ENCODE assay signal across 8 mouse cellular contexts in genomic region chr4:108117924-108118876, GRCm38 (mm10). TPM values are rescaled to one million over a fixed set of nuclear protein-coding genes. Genes with fewer than 3 reads are reported as not detected.
A peak's percentile ranks its signal among the peaks of the same experiment; 100 is the strongest.
DNase-seq lines count a peak whose midpoint lies in the region; ATAC-seq and TF ChIP-seq lines count a peak whose summit lies in the region.

No protein-coding gene starts in this region.

- TF ChIP-seq RAD21 in CH12.LX (IDR thresholded peaks at IDR 0.05; ENCODE audit: low read depth, low read length), result no peak

- peak; percentile 35; the same call in 1 of the 2 replicates for TF ChIP-seq EP300 in CH12.LX (IDR thresholded peaks at IDR 0.05; ENCODE audit: low read length)
- TF ChIP-seq EP300 in liver, postnatal 0 days (IDR thresholded peaks at IDR 0.05; ENCODE audit: low read depth), result no peak

- intact Hi-C loops in heart, postnatal 10 days (cut with DNase I), result loop anchor here (5.0 kb wide), 2 partner anchors 46 to 176 kb away; no protein-coding TSS in a partner anchor

- peak overlapping the region; percentile 68 for H3K9ac ChIP-seq in CH12.LX (ENCODE audit: insufficient read depth, low read depth)
- peak overlapping the region; percentile 62 for H3K9ac ChIP-seq in forebrain, embryonic 12.5 days
- H3K9ac ChIP-seq in liver, postnatal 0 days (replicated peaks), result peak overlapping the region; percentile 67
- peak overlapping the region; percentile 56 for H3K9ac ChIP-seq in neural tube, embryonic 14.5 days (replicated peaks; ENCODE audit: low read depth, low read length)

- H3K36me3 ChIP-seq in CH12.LX (replicated peaks in 1 of 2; ENCODE audit: control insufficient read depth in 1 of 2, insufficient read depth in 1 of 2, low read length in 1 of 2), result no peaks in the 10 kb centered on the region
- no peaks in the 10 kb centered on the region for H3K36me3 ChIP-seq in forebrain, embryonic 12.5 days (replicated peaks)
- H3K36me3 ChIP-seq in liver, postnatal 0 days (replicated peaks; ENCODE audit: insufficient read depth, low read length), result no peaks in the 10 kb centered on the region
- no peaks in the 10 kb centered on the region for H3K36me3 ChIP-seq in neural tube, embryonic 14.5 days (ENCODE audit: control insufficient read depth, insufficient read depth, low read length)

- TF ChIP-seq POLR2A in CH12.LX (IDR thresholded peaks at IDR 0.05; ENCODE audit: low read depth, low read length), result peak; percentile 79

- H3K27me3 ChIP-seq in CH12.LX (replicated peaks), result no peaks in the 10 kb centered on the region
- no peaks in the 10 kb centered on the region for H3K27me3 ChIP-seq in forebrain, embryonic 12.5 days
- no peaks in the 10 kb centered on the region for H3K27me3 ChIP-seq in liver, postnatal 0 days (ENCODE audit: insufficient read depth, low read length)
- H3K27me3 ChIP-seq in neural tube, embryonic 14.5 days (ENCODE audit: control insufficient read depth, insufficient read depth, low read length), result no peaks in the 10 kb centered on the region

- DNase-seq in CH12.LX (ENCODE audit: extremely low read depth), result peak; percentile 98
- DNase-seq in c-Kit-positive CD71-positive TER-119-negative erythroid progenitor cells, embryonic 14.5 days (ENCODE audit: low read depth), result peak; percentile 87
- peak; percentile 95 to 96 for DNase-seq in heart, postnatal 10 days
- peak; percentile 85 for DNase-seq in large intestine, adult 2 months (ENCODE audit: low read depth, low spot score)
- peak; percentile 96 for DNase-seq in liver, postnatal 0 days
- peak; percentile 98 for DNase-seq in testis, postnatal 10 days (ENCODE audit: low spot score)

- no peaks in the 10 kb centered on the region; the same call in 1 of the 2 replicates for H3K79me2 ChIP-seq in CH12.LX (replicated peaks; ENCODE audit: control insufficient read depth, extremely low read depth, insufficient read depth, poor library complexity, severe bottlenecking)

- WGBS in forebrain, embryonic 12.5 days, result 17% methylated on average over 45 of the region's 45 CpGs
- WGBS in large intestine, adult 2 months, result 11% methylated on average over 45 of the region's 45 CpGs
- 8% methylated on average over 43 of the region's 45 CpGs for WGBS in liver, postnatal 0 days (ENCODE audit: insufficient replicate concordance)
- WGBS in neural tube, embryonic 14.5 days, result 12% methylated on average over 43 of the region's 45 CpGs

- H3K4me3 ChIP-seq in CH12.LX (replicated peaks in 1 of 3; ENCODE audit: low read depth in 2 of 3, low read length in 2 of 3, poor library complexity in 1 of 3), result peak overlapping the region; percentile 73 to 76 (median 75)
- peak overlapping the region; percentile 64 for H3K4me3 ChIP-seq in forebrain, embryonic 12.5 days (replicated peaks)
- peak overlapping the region; percentile 68 for H3K4me3 ChIP-seq in liver, postnatal 0 days (ENCODE audit: low read depth, low read length)
- H3K4me3 ChIP-seq in neural tube, embryonic 14.5 days (ENCODE audit: low read depth, low read length), result peak overlapping the region; percentile 52

- TF ChIP-seq CTCF in CH12.LX (conservative IDR thresholded peaks at IDR 0.05 in 1 of 2, IDR thresholded peaks at IDR 0.05 in 1 of 2; ENCODE audit: low read depth in 2 of 2, low read length in 2 of 2), result peak in 1 of 2 experiments; percentile 12; a peak in 1 of 4 replicates
- 0 out of 2 replicates have a peak, but pooled peaks have one; percentile 6 for TF ChIP-seq CTCF in liver, postnatal 0 days (IDR thresholded peaks at IDR 0.05; ENCODE audit: low read depth)

- peak; percentile 94 for ATAC-seq in forebrain, embryonic 12.5 days (ENCODE audit: low FRiP score)
- peak; percentile 89 for ATAC-seq in liver, postnatal 0 days
- ATAC-seq in neural tube, embryonic 14.5 days (ENCODE audit: low read depth), result peak; percentile 94

- no peaks in the 10 kb centered on the region for H3K9me3 ChIP-seq in CH12.LX (replicated peaks; ENCODE audit: low read length)
- no peaks in the 10 kb centered on the region for H3K9me3 ChIP-seq in forebrain, embryonic 12.5 days
- no peaks in the 10 kb centered on the region for H3K9me3 ChIP-seq in liver, postnatal 0 days (ENCODE audit: low read length)
- H3K9me3 ChIP-seq in neural tube, embryonic 14.5 days (ENCODE audit: control insufficient read depth, low read length), result no peaks in the 10 kb centered on the region

- dilution Hi-C loops in CH12.LX (cut with MboI; ENCODE audit: extremely low pct_ligation_motif_present, extremely low pct_unique_long_range_greater_than_20kb, low sequenced_read_pairs), result no loop called here

- H3K4me2 ChIP-seq in CH12.LX (ENCODE audit: insufficient read depth, low read depth, poor library complexity, severe bottlenecking), result peak overlapping the region; percentile 40; the same call in 1 of the 2 replicates
- H3K4me2 ChIP-seq in forebrain, embryonic 12.5 days, result peak overlapping the region; percentile 55
- H3K4me2 ChIP-seq in liver, postnatal 0 days (ENCODE audit: low read depth, low read length), result peak overlapping the region; percentile 73
- peak overlapping the region; percentile 49 for H3K4me2 ChIP-seq in neural tube, embryonic 14.5 days (ENCODE audit: low read depth, low read length)

- peak overlapping the region; percentile 20 for H3K27ac ChIP-seq in CH12.LX (ENCODE audit: insufficient read depth, low read depth)
- H3K27ac ChIP-seq in forebrain, embryonic 12.5 days, result peak overlapping the region; percentile 61
- peak overlapping the region; percentile 93 for H3K27ac ChIP-seq in liver, postnatal 0 days (ENCODE audit: low read depth)
- H3K27ac ChIP-seq in neural tube, embryonic 14.5 days (ENCODE audit: low read depth, low read length), result peak overlapping the region; percentile 55; the same call in 1 of the 2 replicates

- in situ Hi-C loops in CH12.LX (cut with MboI; ENCODE audit: low pct_ligation_motif_present, low pct_unique_long_range_greater_than_20kb, low sequenced_read_pairs), result no loop called here

- H3K4me1 ChIP-seq in CH12.LX (ENCODE audit: control insufficient read depth in 1 of 2, insufficient read depth in 2 of 2), result peaks cover 0 to 30% of the 10 kb centered on the region in 2 experiments; a peak in 1 of 4 replicates
- H3K4me1 ChIP-seq in forebrain, embryonic 12.5 days, result no peaks in the 10 kb centered on the region
- H3K4me1 ChIP-seq in liver, postnatal 0 days (ENCODE audit: insufficient read depth), result no peaks in the 10 kb centered on the region
- H3K4me1 ChIP-seq in neural tube, embryonic 14.5 days (ENCODE audit: control insufficient read depth, insufficient read depth, low read length), result no peaks in the 10 kb centered on the region

TF ChIP-seq in CH12.LX, 34 proteins besides CTCF, POLR2A, EP300 and RAD21 (continues in another document):
- TF ChIP-seq USF2 (conservative IDR thresholded peaks at IDR 0.05; ENCODE audit: low read depth, low read length) (no peak), SIN3A (IDR thresholded peaks at IDR 0.05; ENCODE audit: low read length) (peak; percentile 62; the same call in 1 of the 2 replicates), NELFE (IDR thresholded peaks at IDR 0.05; ENCODE audit: low read depth, low read length) (peak; percentile 75), E2F4 (IDR thresholded peaks at IDR 0.05; ENCODE audit: insufficient replicate concordance, low read depth, low read length) (no peak), ELF1 (IDR thresholded peaks at IDR 0.05; ENCODE audit: low read depth, low read length) (peak; percentile 40; the same call in 1 of the 2 replicates), GABPA (IDR thresholded peaks at IDR 0.05; ENCODE audit: insufficient replicate concordance, low read depth, low read length) (no peak), JUN (IDR thresholded peaks at IDR 0.05; ENCODE audit: insufficient read depth, low read depth, low read length) (no peak), CHD2 (IDR thresholded peaks at IDR 0.05; ENCODE audit: low read length) (0 out of 2 replicates have a peak, but pooled peaks have one; percentile 9), BHLHE40 (IDR thresholded peaks at IDR 0.05; ENCODE audit: low read depth, low read length) (peak; percentile 7; the same call in 1 of the 2 replicates), MAFK (IDR thresholded peaks at IDR 0.05; ENCODE audit: insufficient replicate concordance, low read length) (no peak), TBP (conservative IDR thresholded peaks at IDR 0.05; ENCODE audit: low read depth, low read length) (peak; percentile 79), ZKSCAN1 (IDR thresholded peaks at IDR 0.05; ENCODE audit: borderline replicate concordance, low read depth, low read length) (peak; percentile 66), ZMIZ1 (IDR thresholded peaks at IDR 0.05; ENCODE audit: low read depth, low read length) (peak; percentile 67; the same call in 1 of the 2 replicates), MYC (IDR thresholded peaks at IDR 0.05; ENCODE audit: low read depth, low read length) (no peak)

RNA-seq across cellular contexts. Expression of gene Podn, which starts 22.0 kb away (rescaled TPM):
- total RNA-seq in CH12.LX (2012; rRNA removed), result 0.04 TPM in 2 replicates
- total RNA-seq in CH12.LX (2014; rRNA removed), result not detected in 2 replicates
- polyA plus RNA-seq in CH12.LX (2012; ENCODE audit: insufficient read length, low read depth), result not detected in 2 replicates
- 0.21 and 0.27 TPM in 2 replicates for polyA plus RNA-seq in forebrain, embryonic 12.5 days (2016; fragmentation: Nextera tagmentation; extraction: Ambion mirVana)
- 10 to 100 TPM; 12.1 to 24.1 TPM for total RNA-seq in heart, postnatal 10 days (2021)
- polyA plus RNA-seq in large intestine, adult 2 months (2012; rRNA removed), result 19.0 and 53.1 TPM in 2 replicates
- polyA plus RNA-seq in liver, postnatal 0 days (2015; fragmentation: Nextera tagmentation; extraction: Ambion mirVana), result 0.34 and 0.43 TPM in 2 replicates
- 0.75 and 1.3 TPM in 2 replicates for polyA plus RNA-seq in neural tube, embryonic 14.5 days (2014; fragmentation: Nextera tagmentation; extraction: Ambion mirVana)

RNA-seq across cellular contexts. Expression of gene Scp2, which starts 26.6 kb away (rescaled TPM):
- total RNA-seq in CH12.LX (2012; rRNA removed) (97.8 and 103 TPM in 2 replicates), CH12.LX (2014; rRNA removed) (121 and 127 TPM in 2 replicates)
- polyA plus RNA-seq in CH12.LX (2012; ENCODE audit: insufficient read length, low read depth), result 65.0 and 65.8 TPM in 2 replicates
- 203 and 208 TPM in 2 replicates for polyA plus RNA-seq in forebrain, embryonic 12.5 days (2016; fragmentation: Nextera tagmentation; extraction: Ambion mirVana)
- total RNA-seq in heart, postnatal 10 days (2021), result 100 to 1,000 TPM; 189 to 194 TPM
- polyA plus RNA-seq in large intestine, adult 2 months (2012; rRNA removed), result 228 and 374 TPM in 2 replicates
- 1,479 and 1,508 TPM in 2 replicates for polyA plus RNA-seq in liver, postnatal 0 days (2015; fragmentation: Nextera tagmentation; extraction: Ambion mirVana)
- 233 and 238 TPM in 2 replicates for polyA plus RNA-seq in neural tube, embryonic 14.5 days (2014; fragmentation: Nextera tagmentation; extraction: Ambion mirVana)

RNA-seq across cellular contexts. Expression of gene Echdc2, which starts 47.0 kb away (rescaled TPM):
- total RNA-seq in CH12.LX (2012; rRNA removed) (47.0 and 51.1 TPM in 2 replicates), CH12.LX (2014; rRNA removed) (45.5 and 51.9 TPM in 2 replicates)
- polyA plus RNA-seq in CH12.LX (2012; ENCODE audit: insufficient read length, low read depth), result 53.4 and 54.3 TPM in 2 replicates
- 13.6 and 16.0 TPM in 2 replicates for polyA plus RNA-seq in forebrain, embryonic 12.5 days (2016; fragmentation: Nextera tagmentation; extraction: Ambion mirVana)
- 10 to 100 TPM; 32.5 to 34.2 TPM for total RNA-seq in heart, postnatal 10 days (2021)
- polyA plus RNA-seq in large intestine, adult 2 months (2012; rRNA removed), result 26.7 and 35.2 TPM in 2 replicates
- polyA plus RNA-seq in liver, postnatal 0 days (2015; fragmentation: Nextera tagmentation; extraction: Ambion mirVana), result 94.6 and 99.9 TPM in 2 replicates
- polyA plus RNA-seq in neural tube, embryonic 14.5 days (2014; fragmentation: Nextera tagmentation; extraction: Ambion mirVana), result 7.5 and 7.9 TPM in 2 replicates

Comparison
In these comparisons a context has a peak if more than half of its experiments do, and no peak if none do; other contexts are left out.
1. Peak in every context shown above with its lines: DNase-seq, ATAC-seq, H3K4me3 ChIP-seq and H3K27ac ChIP-seq.
2. H3K27ac ChIP-seq: peak in every context shown above with its lines; median percentile 93 in liver, postnatal 0 days; 61 in forebrain, embryonic 12.5 days; 55 in neural tube, embryonic 14.5 days; 20 in CH12.LX.